Mouse (Mus musculus) MEL-GATA-1-ER (cell line): ENCODE results near the gene Snu13.

Experiments
- DNase-seq: peaks from one replicate; pipeline ENCODE4 v3.0.0-alpha.2; 2012; ENCODE audit warnings: low read depth; ENCODE audit errors: extremely low read depth

The Snu13 gene

DNA sequence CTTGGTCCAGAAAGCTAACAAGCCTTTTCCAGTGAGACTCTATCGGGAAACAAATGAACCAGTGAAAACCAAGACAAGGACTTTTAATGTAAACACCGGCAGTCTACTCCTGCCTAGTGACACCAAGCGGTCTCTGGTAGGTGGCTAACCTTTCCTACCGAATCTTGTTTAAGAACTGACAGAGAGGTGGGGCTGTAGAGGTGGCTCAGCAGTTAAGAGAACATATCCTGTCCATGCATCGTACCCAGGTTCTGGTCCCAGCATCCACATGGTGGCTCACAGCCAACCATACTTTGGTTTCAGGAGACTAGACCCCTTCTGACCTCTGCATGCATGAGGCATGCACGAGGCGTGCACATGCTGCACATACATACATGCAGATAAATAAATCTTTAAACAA lies 20.1 kb downstream of the Snu13 start:
- no peak for DNase-seq

DNA sequence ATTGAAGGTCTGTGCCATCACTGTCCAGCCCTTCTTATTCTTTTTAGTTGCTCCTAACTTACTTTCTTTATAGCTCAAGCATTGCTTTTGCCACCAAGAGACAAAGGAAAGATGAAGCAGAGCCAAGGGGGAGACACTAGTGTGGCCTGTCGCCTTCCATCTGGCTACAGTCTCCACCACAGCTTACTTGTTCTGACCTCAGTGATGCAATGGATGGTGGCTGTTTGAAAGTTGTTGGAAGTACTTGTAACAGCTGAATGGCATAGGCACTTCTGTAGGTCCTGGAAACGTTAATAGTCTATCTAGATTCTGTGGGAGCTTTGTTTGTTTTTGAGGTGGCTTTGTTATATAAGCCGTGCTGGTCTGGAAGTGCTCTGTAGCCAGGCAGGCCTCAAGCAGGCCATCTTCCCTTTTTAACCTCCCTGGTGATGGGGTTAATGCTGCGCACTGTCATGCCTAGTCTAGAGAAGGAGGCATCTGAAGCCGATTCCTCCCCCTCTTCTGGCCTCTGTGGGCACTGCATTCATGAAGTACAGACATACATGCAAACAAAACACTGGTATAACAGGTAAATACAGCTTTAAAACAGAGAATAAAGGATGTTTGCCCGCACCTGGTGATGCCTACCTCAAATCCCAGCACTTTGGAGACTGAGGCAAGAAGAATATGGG lies 23.3 kb downstream of the Snu13 start:
- DNase-seq, result no peak

GRCm38 (mm10) chr15:82022535-82023088 lies 24.8 kb downstream of the Snu13 start:
- no peak for DNase-seq

DNA sequence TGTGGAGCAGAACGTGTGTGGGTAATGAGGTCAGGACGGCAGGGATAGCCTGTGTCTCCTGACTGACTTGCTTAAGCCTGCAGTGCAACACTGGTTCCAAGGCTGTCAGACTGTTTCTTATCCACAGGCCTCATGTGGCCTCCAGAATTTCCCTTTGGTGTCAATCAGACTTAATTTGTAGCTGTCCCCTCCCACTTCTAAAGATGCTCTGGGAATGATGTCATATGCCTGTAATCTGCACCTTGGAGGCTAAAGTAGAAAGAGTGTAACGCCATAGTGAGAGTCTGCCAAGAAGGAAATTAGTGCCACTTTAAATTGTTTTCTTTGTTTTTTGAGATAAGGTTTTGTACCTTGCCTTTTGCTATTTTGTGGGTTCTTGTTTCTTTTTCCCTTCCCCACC lies 28.1 kb downstream of the Snu13 start:
- DNase-seq, result no peak

DNA sequence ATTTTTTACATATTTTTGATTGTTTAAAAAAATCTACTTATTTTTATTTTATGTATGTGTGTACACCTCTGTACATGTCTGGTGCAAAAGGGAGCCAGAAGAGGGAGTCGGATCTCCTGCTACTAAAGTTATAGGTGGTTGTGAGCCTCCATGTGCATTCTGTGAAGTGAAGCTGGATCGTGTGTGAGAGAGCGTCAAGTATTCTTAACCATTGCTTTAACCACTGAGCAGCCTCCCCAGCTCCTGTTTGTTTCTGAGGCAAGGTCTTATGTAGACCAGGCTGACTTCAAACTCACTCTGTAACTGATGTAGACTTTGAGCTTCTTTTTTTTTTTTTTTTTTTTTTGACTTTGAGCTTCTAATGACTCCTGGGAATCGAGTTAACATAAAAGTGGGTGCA lies 29.9 kb downstream of the Snu13 start:
- DNase-seq, result no peak

GRCm38 (mm10) chr15:82016830-82017229 lies 30.6 kb downstream of the Snu13 start:
- no peak for DNase-seq

DNA sequence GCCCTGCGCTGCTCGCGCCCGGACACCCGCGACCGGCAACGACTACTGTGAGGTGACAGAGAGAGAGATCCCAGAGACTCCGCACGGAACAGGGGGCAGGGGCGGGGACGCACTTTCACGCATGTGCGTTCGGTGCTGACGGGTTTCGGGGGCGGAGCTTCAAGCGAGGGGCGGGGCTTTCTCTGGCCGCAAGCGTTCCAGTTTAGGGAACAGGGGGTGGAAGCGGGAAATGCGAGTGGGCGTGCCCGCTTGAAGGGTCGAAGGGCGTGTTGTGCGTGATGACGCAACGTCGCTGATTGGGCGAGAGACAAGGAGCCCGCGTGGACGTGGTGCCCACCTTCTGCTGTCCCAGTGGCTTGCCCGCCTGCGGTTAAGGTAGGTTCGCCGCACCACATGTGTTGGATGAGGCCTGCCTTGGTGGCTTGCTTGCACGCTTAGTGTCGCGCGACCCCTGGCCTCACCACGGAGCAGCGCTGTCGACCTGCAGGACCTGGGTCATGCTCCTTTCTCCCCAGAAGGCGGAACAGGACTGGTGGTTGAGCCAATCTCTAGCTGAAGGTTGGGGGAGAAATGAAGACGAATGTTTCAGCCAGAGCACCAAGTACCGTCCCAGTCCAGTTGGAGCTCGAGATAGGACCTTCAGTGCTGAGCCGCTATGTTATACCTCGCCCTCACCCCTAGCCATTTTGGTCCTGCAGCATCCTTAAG lies 31.1 kb downstream of the Snu13 start:
- DNase-seq, result peak; percentile 96

GRCm38 (mm10) chr15:82015392-82016100 lies 31.9 kb downstream of the Snu13 start:
- no peak for DNase-seq

DNA sequence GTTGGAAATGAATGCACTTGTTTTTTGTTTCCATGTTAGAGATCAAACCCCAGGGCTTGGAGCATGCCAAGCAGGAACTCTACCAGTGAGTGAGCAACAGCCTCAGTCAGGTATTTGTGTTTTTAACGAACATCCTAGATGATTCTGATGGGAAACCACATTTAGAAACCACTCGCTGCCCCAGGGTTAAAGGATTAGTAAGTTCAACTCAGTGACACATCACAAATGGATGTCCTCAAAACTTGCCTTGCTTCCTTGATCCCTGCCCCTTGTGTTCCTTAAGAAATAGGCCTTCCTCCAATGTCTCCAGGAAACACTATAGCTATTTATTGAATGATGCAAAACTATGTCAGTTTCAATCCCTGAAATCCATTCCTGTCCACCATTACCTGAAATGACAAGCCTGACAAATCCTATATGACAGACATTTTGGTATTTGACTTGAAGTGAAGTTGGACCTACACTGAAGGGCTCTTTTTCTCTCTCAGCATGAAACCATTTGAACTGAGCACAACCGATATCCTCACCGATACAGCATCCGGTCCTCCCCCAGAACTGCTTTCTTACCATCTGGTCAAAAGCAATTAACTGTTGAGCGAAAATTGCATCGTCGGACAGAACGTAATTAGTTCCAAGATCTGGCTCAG lies 32.5 kb downstream of the Snu13 start:
- DNase-seq, result no peak

- DNase-seq, result no peak
These were observed 35.5 kb downstream of the Snu13 start for GRCm38 (mm10) chr15:82011947-82012346.

- no peak for DNase-seq
These were observed 43.1 kb downstream of the Snu13 start for GRCm38 (mm10) chr15:82004257-82004656.

GRCm38 (mm10) chr15:81993992-81994391 lies 53.4 kb downstream of the Snu13 start:
- DNase-seq, result no peak

- peak; percentile 38 for DNase-seq
These were observed 56.8 kb downstream of the Snu13 start for GRCm38 (mm10) chr15:81990549-81990948.
